Mouse (Mus musculus) adrenal gland, adult 8-10 months (tissue): Measurements from ENCODE around the gene Tmem255a. TPM values are rescaled to one million over a fixed set of nuclear protein-coding genes. Genes with fewer than 3 reads are reported as not detected.
A peak's percentile ranks its signal among the peaks of the same experiment; 100 is the strongest.

ENCODE experiments used
- DNase-seq: peaks from one replicate; pipeline ENCODE4 v3.0.0; 2022
- total RNA-seq, 4 experiments: library from RNA; stranded (reverse); gene quantifications; 2 replicates each; pipeline ENCODE4 v1.2.4; 2022

Tmem255a gene
- 10 to 100 TPM; 33.4 to 59.1 (median 46.4) TPM for total RNA-seq

DNA sequence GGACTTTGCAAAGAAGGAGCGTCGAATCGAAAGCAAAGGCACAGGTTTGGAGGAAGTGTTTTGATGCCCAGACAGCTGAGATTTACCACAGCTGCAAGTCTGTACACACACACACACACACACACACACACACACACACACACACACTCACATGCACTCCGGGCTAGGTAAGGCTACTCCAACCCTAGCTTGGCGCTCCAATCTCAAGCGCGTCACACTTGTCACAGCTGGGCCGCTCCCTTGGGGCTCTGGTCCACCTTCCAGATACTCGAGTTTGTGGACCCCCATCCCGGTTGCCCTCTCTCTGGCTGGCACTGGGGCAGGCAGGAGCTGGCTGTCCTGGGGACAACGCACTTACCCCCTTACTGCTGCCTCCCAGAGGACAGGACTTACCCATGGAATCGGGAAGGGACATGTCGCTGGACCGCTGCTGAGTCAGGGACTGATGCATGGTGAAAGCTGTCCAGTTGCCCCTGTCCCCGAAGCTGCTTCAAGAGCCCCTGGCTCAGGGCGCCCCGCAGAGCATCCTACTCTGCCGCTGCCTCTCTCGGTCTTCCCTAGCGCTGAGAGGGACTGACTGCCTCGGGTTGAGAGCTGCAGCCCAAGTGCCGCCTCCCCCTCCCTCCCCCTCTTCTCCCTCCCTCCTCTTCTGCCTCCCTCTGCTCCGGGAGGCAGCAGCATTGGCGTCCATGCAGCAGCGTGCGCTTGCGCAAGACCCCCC lies at the start of gene Tmem255a:
TSS of gene Tmem255a (minus strand) at position 589 of the 721 bp plus-strand sequence.
- DNase-seq, result no peak

DNA sequence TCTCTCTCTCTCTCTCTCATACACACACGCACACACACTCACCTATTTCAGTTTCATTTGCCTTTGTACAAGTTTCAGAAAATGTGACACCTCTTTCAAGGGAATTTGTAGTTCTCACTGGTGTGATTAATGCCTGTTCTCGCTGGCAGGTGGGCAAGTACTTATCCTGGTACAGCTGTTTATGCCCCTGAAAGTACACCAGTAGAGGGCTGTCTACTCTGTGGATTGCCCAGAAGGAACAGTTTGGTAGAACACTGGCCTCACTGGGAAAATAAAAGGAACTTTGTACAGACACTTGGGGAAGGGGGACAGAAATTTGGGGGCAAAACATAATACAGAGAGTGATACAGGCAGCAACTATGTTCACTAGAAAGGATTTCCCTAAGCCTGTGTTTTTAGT lies 7.4 kb upstream of the Tmem255a start:
- no peak for DNase-seq

DNA sequence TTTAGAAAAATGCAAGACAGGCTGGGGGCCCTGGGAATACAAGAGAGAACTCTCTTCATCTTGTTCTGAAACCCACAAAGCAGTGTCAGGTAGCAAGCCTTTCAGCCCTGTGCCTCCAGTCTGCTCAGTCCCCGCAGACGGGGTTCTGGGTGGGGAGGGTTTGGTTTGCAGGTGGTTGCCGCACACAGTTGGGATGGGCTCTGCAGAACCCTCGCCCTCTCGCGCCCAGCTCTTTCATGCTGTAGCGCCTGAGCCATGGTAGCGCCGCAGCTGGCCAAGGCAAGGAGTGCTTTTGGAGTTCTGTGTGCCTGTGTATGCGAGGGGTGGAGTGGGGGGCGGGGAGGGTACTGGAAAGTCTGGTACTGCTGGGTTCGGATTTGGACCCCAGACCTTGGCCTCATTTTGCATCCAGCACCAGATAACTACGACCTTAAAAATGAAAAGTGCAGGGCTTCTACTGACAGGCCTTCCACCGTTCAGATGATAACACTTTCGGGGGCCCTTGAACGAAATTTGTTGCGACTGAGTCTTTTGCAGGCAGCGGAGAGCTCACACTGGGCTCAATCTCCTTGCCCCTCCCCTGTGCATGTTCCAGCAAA lies 1.8 kb downstream of the Tmem255a start:
- DNase-seq, result no peak

DNA sequence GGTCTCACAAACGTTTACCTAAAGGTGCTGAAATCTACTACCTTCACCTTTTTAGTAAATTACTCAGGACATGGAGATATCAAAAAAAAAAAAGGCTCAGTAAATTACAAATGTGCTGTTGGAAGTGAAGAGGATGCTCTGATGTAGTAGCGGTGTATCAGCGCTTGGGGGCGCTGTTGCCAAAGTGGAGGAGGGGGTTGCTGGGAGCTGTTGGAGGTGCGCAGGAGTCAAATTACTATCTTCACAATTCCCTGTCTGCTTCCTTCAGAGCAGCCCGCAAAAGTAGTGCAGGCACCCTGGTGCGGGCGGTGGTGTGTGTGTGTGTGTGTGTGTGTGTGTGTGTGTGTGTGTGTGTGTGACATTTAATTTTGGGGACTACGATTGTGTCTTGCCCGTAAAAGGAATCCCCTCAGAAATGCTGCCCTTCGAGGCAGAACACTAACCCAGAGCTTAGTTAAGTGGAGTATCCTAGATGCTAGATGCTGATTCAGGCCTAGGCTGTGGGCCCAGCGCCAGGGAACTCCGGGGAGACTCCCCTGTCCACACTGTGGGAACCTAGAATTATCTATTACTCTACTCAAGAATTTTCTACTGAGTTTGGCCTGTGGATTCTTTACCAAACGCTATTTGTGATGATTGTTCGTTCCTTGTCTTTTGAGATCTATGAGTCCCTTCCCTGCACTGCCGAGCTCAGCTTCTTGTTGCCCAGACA lies 2.4 kb downstream of the Tmem255a start:
- DNase-seq, result no peak

DNA sequence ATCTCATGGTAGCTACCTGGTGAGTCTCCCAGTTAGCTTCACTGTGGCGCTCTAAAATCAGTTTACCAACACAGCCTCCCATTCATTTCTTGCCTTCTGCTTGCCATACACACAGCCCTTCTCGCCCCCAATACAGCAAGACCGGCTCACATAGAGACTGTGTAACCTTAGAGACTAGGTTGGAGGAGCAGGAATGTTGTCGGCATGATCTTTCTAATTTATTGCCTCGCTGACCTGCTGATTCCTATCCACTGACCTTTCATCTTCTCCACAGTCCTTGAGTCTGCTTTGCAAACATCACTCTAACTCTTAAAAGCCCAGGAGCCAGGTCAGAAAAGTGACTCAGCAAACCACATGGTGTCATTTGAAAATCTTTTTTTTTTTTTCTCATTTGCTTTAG lies 4.6 kb downstream of the Tmem255a start:
- DNase-seq, result peak; percentile 27

DNA sequence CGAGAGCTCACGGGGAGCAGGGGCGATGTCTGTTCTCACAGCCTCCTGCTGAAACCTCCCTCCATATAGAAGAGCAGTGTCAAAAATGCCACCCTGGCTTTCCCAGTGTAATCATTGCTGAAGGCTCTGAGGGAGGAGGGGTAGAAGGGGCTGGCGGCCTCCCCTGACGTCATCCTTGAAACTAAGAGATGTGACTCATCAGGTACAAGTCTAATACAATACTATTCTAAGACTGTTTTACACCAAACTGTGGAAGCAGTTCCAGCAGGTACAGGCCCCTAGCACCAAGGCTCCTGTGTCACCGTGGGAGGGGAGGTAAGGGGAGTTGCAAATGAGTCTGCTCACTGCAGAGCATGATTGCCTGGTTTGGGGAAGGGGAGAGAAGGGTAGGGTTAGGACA lies 5.1 kb downstream of the Tmem255a start:
- DNase-seq, result peak; percentile 32

DNA sequence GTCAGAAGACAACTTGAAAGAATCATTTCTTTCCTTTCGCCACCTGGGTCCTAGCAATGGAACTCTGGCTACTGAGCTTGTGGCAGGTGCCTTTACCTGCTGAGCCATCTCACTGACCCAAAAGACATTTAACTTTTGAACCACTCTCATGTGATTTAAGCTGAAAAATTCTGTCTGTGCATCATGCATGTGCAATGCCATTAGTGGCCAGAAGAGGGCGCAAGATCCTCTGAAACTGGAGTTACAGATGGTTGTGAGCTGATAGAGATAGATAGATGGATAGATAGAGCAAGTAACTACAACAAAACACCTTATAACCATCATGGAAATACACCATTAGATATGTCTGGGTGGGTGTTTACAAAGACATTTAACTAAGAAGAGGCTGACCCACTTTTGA lies 14.5 kb downstream of the Tmem255a start:
- no peak for DNase-seq

DNA sequence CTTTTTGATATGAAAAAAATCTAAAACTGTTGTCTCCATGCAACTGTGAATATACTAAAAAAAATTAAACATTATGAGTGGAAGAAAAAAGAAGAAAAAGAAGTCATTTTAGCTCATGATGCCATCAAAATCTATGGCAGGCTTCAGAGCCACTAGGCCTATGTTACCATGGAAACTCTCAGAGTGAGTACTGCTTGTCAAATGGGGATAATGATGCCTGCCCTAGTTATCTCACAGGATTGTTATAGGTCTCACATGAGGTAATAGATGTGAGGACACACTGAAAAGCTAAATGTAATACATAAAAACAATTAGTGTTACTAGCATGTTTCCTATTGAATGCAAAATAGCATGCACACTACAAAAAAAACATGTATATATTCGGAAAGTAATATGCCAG lies 22.4 kb downstream of the Tmem255a start:
- DNase-seq, result no peak

DNA sequence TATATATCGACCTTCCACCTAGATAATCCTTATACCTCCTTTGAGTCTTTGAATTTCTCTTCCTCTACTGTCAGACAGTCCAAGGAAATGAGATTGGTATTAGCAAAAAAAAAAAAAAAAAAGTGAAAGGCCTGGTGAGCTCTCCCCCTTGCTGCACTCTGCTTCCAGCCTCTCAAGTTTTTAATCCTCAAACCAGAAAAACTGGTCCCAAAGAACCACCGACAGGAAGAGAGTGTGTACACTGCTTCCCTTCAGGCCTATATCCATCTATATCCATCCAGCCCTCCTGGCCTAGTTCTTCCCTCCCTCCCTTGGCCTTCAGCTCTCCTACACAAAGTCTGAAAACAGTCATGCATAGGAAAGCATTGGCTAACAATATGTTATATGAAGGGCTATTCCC lies 29.5 kb downstream of the Tmem255a start:
- no peak for DNase-seq

DNA sequence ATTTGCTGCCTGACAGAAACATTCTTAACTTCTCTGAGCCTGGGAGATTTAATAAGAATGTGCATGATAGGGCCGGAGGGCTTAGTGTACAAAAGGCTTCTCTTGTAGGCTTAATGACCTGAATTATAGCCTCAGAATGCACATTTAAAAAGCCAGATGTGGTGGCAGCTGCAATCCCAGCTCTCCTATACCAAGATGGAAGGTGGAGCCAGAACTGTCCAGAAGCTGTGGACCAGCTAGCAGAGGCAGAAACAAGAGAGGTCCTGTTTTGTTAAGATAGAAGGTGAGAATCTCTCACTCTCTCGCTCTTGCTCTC lies 34.6 kb downstream of the Tmem255a start:
- DNase-seq, result no peak

DNA sequence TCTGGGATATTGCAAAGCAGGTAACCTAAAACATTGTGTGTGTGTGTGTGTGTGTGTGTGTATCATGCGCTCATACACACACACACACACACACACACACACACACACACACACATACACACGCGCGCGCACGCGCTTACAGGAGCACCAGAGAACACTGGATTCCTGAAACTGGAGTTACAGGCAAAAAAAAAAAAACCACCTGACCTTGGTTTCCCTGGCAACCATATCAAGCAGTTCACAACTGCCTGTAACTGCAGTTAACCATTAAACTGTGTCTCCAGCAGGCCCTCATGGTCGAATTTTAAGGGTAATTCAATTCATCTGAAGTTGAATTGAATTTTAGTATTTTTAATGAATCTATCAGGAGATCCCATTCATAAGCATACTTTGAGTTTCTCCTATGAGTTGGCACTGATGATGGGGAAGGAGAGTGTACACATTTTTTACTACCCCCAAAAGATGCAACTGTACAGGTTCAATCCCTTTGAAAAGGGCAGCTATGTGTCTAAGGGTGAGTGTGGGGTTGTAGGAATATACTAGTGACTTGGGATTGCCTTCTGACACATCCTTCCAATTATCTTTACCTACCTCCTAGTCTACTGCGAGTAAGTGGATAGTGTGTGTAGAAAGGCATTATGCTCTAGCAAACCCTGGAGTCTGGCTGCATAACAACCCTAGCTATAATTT lies 35.1 kb downstream of the Tmem255a start:
- DNase-seq, result peak; percentile 11

DNA sequence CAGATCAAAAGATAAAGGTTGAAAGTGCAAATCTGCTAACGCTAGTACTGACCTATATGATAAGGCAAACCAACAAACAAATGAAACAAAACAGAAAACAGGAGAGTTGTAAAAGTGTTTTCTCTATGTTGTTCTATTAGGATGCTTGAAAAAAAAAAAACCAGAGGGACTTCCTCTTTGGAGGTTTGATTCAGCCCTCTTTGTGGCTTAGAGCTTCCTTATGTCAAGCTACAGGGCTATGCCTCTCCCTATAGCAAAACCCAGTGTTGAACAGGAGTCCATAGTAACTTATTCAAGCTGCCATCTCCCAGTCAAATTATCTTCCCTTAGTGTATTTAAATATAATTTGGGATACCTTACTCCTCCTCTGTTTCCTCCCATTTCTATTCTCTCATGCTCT lies 44.8 kb downstream of the Tmem255a start:
- no peak for DNase-seq

DNA sequence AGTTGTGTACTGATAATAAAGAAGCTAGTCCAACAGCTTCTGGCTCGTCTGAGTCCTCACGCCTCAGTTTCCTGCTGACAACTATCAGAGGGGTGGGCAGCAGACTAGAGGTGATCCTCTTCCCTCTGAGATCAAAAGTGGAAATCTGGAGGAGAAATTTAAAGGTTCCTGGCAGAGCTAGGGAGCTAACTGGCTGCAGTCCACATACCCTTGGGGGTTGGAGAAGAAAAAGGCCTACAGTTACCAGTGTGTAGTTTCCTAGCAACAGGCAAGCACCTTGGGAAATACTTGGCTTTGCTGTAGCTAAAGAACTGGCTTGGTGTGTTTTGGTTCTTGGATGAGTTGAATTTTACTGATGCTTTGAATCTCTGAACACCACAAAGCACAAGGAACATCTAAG lies 50.4 kb downstream of the Tmem255a start:
- no peak for DNase-seq

DNA sequence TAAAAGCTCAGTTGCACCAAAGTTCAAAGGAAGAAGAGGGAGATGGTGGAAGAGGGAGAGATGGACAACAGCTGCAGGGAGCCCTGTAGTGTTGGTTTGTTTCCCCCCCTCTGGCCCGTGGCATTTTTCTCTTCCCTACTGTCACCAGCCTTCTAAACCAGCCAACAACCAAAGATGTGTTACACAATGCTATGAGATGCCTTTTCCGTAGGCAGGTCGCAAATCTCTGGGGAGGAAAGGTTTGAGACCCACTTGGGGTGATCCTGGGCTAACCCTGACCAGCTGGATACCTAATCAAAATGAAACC lies 61.8 kb downstream of the Tmem255a start:
- no peak for DNase-seq

DNA sequence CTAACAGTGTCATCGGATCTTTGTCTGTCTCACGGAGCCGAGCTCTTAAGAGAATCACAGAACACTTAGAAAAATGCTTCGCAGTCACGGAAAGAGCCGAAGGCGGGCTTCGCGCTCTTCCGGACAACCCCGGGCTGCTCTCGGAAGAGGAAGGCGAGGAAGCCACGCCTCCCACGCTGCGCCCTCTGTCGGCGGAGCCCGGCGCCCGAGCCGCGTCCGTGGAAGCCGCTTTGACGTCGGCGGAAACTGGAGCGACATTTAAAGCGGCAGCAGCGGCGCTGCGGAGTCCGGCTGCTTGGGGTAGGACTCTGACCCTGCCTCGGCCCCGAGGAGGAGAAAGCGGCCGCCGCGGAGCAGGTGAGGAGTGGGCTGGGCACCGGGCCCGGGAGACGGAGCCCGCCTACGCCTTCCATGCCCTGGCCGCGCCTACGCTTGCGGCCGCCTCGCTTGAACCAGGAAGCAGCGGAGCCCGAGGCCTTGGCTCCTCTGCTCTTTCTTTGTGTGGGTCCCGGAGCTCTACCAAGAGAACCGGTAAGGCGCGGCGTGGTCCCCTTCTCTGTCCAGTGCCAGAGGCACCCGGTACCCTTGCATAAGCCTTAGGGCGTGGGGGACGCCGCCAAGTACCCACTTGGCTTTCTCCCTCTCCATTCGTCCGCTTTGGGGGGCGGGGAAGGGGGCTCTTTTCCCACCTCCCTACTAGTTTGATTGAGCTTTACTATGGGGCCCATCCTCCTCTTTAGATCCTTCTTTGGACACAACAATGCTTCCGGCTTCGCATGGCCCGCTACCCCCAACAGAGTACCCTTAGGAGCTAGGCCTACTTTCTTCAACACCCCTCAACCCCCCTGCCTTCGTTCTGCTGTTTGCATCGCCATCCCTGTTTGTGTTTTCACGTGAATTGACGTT lies 62.4 kb downstream of the Tmem255a start, which contains the start of gene Zbtb33:
TSS of gene Zbtb33 (plus strand) at position 242 of the 906 bp plus-strand sequence.
- DNase-seq, result peak; percentile 78

DNA sequence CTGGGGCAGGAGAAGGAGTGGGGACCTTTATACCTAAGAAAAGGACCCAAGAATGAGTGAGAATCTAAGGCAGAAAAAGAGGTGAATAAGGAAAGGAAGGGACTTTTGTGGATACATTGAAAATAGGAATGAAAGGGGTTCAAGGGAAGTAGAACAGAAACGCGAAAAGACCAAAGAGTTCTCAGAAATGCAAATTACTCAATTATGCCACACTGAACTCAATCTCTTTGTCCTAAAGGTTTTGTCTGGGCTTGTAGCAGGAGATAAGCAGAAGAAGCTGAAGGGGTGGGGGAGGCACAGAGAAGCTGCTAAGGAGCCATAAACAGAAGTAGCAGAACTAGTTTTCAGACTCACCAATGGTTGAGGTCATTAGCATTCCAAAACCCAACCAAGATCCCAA lies 66.7 kb downstream of the Tmem255a start:
- no peak for DNase-seq

DNA sequence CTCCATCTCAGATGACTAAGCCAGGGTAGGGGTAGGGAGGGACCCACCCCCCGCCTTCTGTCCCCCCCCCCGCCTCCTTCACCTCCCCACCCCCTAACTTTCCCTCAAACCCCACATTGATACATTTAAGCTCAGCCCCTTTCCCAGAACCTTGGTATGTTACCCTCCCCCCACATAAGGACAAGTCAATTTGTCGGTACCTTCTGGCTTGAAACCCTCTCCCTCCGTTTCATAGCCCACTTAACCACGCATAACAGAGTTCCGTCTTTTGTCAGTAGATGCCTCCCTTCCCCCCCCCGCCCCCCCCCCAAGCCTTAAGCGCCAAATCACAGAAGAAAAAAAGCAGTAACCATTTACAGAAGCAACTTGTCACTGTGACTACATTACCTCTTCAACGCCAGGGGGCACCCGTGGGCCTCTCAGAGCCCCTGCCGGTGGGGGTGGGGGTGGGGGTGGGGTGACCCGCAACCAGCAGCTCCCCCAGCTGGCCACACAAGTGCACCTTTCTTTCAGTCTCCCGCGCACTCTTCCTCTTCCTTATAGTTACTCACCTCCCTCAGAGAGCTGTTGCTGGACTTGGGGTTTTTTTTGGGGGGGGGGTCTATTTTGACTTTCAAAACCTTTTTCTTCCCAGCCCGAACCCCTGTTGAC lies 70.5 kb downstream of the Tmem255a start:
- DNase-seq, result peak; percentile 13

DNA sequence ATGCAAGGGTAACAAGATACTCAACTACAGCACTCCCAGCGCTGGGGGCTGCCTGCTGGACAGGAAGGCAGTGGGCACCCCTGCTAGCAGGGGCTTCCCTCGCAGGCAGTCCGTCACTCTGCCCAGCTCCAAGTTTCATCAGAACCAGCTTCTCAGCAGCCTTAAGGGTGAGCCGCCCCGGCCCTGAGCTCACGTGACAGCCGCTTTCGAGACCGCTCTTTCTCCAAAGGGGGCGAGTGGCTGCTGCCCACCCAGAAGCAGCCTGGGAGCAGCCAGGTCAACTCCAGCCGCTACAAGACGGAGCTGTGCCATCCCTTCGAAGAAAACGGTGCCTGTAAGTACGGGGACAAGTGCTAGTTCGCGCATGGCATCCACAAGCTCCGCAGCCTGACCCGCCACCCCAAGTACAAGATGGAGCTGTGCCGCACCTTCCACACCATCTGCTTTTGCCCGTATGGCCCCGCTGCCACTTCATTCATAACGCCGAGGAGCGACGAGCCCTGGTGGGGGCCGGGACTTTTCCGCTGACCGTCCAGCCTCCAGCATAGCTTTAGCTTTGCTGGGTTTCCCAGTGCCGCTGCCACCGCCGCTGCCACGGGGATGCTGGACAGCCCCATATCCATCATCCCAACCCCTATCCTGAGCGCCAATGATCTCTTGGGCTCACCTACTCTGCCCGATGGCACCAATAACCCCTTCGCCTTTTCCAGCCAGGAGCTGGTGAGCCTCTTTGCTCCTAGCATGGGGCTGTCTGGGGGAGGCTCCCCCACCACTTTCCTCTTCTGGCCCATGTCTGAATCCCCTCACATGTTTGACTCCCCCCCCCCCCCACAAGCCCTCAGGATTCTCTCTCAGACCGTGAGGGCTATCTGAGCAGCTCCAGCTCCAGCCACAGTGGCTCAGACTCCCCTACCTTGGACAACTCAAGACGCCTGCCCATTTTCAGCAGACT lies 71.3 kb downstream of the Tmem255a start:
- peak; percentile 25 for DNase-seq

DNA sequence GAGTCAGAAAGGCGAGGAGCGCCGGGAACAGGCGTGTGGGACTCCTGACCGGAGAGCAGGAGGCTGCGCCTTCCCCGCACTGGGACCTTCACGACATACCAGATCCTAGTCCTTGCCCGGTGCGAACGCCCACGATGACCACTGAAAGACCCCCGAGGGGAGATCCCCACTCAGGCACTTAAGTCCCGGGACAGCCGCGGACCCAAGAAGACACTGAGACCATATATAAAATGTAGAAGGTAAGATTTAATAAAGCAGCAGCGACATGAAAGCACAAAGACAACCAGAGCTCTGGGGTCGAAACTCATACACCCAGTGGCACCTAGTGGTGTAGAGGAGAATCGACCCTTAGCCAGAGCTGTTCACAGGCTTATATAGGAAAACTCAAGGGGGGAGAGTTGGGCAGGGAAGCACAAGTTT lies 72.3 kb downstream of the Tmem255a start:
- DNase-seq, result peak; percentile 58

DNA sequence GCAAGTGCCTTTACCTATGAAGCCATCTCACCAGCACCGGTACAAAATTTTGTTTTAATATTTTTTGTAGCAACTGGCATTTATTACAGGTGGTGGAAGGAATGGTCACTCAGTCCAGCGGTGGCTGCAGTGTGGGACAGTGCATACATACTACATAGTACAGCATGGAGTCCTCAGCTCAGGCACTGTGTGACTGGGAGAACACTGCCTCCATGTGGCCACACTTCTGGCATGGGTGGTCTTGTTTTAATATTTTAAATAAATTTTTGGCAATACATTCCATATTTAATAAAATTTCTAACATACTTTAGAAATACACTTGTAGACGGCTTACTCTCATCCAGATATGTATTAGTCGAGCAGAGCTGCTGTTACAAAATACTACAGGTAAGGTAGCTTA lies 85.6 kb downstream of the Tmem255a start:
- no peak for DNase-seq

DNA sequence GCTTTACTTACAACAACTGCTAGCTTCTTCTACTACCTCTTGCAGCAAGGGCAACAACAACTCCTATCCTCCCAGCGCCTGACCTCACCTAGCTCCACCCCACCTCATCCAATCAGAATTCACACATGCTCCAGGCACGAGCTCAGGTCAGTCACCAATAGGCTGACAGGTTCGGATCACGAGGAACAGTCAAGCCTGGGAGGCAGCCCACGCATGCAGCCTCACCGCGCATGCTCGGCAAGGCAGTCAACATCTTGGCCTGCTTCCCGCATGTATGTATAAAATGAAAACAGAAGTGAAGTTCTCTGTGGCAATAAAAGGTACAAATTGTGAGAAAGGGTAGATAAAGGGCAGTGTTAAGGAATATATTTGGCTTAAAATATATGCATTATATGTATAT lies 86.2 kb downstream of the Tmem255a start:
- DNase-seq, result no peak
